Mouse (Mus musculus): ENCODE data around the gene Nkg7. TPM values are rescaled to one million over a fixed set of nuclear protein-coding genes. Genes with fewer than 3 reads are reported as not detected.

The Nkg7 gene
- total RNA-seq, 2 experiments from 2014 or later = 13.1 to 41.6 TPM

DNA sequence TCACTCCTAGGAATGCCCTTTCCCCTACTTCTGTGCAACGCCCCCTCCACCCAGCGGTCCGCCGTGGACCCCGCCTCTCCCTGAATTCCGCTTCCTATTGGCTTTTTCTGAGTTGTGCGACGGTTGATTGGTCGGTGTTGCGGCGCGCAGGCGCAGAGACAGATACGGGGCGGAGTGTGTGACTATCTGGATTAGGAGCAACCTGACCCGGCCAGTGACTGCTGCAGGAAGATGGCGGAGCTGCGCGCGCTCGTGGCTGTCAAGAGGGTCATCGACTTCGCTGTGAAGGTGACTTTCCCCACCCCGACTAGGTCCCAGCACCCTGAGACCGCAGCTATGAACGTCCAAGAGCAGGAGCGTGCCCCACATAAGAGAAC is 7.0 kb downstream of the Nkg7 start, which contains the start of the genes Etfb and Gm45233:
Gene Etfb, plus strand, starts transcription at position 167 of the 377 bp plus-strand sequence.
Gene Gm45233, plus strand, starts transcription at position 212 of the 377 bp plus-strand sequence.
- peak; percentile 83 for ATAC-seq (ENCODE audit: poor library complexity, severe bottlenecking)

GRCm38 (mm10) chr7:43447801-43448200 is 10.9 kb downstream of the Nkg7 start:
- ATAC-seq (ENCODE audit: poor library complexity, severe bottlenecking) = no peak

- ATAC-seq (ENCODE audit: poor library complexity, severe bottlenecking) = no peak
These were observed 11.4 kb downstream of the Nkg7 start for GRCm38 (mm10) chr7:43448246-43448645.

DNA sequence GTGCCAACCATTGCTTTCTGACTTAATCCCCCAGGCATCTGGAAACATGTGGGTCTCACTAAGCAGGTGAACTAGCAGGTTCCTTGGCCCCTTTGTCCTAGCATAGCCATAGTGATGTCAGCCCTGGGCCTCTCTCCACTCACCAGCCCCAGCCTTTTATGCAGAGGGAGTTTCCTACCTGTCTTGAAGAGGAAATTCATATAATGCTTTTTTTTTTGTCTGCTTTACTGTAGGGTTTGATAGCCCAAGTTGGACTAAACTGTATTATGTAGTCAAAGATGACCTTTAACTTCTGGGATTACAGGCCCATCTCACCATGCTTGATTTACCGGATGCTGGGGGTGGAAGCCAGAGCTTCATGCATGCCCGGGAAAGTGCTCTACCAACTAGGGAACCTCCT is 12.9 kb downstream of the Nkg7 start:
- ATAC-seq (ENCODE audit: poor library complexity, severe bottlenecking) = no peak

GRCm38 (mm10) chr7:43451726-43452125 is 14.9 kb downstream of the Nkg7 start:
- no peak for ATAC-seq (ENCODE audit: poor library complexity, severe bottlenecking)

- peak; percentile 93 for ATAC-seq (ENCODE audit: poor library complexity, severe bottlenecking)
These were observed 15.7 kb downstream of the Nkg7 start for GRCm38 (mm10) chr7:43452609-43453008.

GRCm38 (mm10) chr7:43453599-43454355 is 16.9 kb downstream of the Nkg7 start:
- ATAC-seq (ENCODE audit: poor library complexity, severe bottlenecking) = no peak

DNA sequence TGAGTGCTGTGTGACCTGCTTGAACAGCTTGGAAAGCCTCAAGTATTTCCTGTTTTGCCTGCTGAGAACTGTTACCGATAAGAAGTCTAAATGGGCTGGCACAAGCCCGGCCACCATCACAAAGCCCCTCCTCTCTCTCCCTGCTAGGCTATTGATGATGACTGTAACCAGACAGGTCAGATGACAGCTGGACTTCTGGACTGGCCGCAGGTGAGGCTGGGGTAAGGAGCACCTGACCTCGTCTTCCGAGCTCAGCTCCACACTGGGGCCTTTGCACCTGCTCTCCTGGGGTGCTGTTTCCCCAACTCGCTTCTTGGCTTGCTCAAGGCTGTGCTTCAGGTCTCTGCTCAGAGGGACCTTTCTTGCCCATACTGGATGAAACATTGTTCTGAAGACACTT is 17.5 kb downstream of the Nkg7 start:
- ATAC-seq (ENCODE audit: poor library complexity, severe bottlenecking) = no peak

DNA sequence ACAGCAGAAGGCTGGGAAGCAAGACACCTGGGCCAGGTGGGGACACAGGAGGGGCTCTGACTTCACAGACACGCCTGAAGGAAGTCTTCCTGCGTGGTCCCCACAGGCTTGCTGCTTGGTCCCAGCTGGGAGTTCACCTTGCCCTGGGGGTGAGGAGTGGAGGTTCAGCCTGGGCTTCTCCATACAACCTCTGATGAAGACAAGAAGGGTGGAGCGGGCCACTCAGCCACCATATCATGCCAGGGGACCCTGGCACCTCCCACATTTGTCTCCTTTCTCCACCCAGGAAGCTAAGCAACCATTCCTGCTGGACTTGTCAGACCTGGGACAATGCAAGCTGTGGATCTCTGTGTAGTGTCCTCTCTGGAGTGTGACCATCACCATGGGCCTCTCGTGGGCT is 26.0 kb downstream of the Nkg7 start, which contains the start of gene Vsig10l:
Gene Vsig10l, plus strand, starts transcription at position 301 of the 400 bp plus-strand sequence.
- ATAC-seq (ENCODE audit: poor library complexity, severe bottlenecking) = no peak

- no peak for ATAC-seq (ENCODE audit: poor library complexity, severe bottlenecking)
These were observed 27.1 kb downstream of the Nkg7 start for GRCm38 (mm10) chr7:43463976-43464375.

- no peak; the same call in 1 of the 2 replicates for ATAC-seq (ENCODE audit: poor library complexity, severe bottlenecking)
These were observed 28.0 kb downstream of the Nkg7 start for GRCm38 (mm10) chr7:43464864-43465343.

DNA sequence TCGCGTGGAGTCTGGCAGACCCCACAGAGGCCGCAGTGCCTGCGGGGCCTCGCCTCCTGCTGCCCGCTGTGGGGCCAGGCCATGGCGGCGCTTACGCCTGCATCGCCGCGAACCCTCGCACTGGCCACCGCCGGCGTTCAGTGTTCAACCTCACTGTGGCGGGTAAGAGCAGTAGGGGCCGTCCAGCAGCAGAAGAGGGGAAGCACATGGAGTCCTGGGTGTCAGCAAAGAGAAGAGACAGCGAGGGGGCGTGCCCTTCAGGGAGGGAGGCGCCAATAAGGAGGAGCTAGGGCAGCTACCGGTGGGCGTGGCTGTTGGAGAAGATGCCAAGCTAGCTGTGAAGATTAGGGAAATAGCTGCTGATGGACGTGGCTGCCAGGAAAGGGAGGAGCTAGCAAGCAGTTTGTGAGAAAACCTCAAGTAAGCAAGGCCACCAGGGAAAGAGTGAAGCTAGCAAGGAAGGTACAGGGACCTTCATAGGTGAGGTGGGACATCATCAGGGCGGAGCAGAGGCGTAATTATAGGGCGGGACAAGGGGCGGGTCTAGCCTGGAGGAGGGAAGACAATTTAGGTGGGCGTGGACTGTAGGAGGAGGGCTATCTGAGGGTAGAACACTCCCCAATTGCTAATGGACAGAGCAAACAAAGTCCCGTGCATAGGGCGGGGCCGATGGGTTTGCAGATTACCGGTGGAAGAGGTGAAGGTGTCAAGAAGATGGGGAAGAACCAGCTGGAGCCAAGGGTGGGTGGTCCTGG is 28.6 kb downstream of the Nkg7 start:
- ATAC-seq (ENCODE audit: poor library complexity, severe bottlenecking) = peak; percentile 81

GRCm38 (mm10) chr7:43466099-43466694 is 29.3 kb downstream of the Nkg7 start:
- peak; percentile 70 for ATAC-seq (ENCODE audit: poor library complexity, severe bottlenecking)

GRCm38 (mm10) chr7:43470373-43470772 is 33.5 kb downstream of the Nkg7 start:
- no peak for ATAC-seq (ENCODE audit: poor library complexity, severe bottlenecking)

GRCm38 (mm10) chr7:43475706-43476105 is 38.8 kb downstream of the Nkg7 start:
- peak; percentile 70 for ATAC-seq (ENCODE audit: poor library complexity, severe bottlenecking)

GRCm38 (mm10) chr7:43476376-43476775 is 39.5 kb downstream of the Nkg7 start:
- ATAC-seq (ENCODE audit: poor library complexity, severe bottlenecking) = no peak

- ATAC-seq (ENCODE audit: poor library complexity, severe bottlenecking) = no peak
These were observed 44.3 kb downstream of the Nkg7 start for GRCm38 (mm10) chr7:43481191-43481590.

DNA sequence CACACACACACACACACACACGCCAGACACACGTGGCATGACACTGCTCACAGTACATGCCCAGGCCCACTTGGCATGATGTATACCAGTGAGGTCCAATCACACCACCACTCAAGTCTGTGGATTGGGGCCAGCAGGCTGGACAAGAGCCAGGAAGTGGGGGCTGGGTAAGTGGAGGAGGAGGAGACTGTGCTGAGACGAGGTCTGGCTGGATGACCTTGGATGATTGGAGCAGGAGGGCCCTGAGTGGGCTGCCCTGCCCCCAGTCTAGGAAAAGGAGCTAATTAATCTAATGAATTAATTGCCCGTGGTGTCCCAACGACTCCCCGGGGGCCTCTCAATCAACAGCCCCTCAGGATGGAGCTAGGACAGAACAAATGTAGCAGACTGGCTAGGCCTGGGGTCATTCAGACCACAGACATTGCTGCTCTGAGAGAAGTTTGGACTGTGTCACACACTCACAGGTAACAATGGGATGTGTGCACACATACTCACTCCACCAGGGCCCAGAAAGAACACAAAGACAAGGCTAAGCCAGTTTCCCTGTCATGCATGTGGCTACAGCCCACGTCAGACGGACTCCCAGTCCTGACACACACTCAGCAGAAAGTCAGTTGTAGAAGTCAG is 45.3 kb downstream of the Nkg7 start:
- ATAC-seq (ENCODE audit: poor library complexity, severe bottlenecking) = no peak

- no peak for ATAC-seq (ENCODE audit: poor library complexity, severe bottlenecking)
These were observed 46.4 kb downstream of the Nkg7 start for GRCm38 (mm10) chr7:43483236-43483635.
